Mouse (Mus musculus) kidney, embryonic 16.5 days (tissue): ENCODE results near the gene Npw. TPM values are rescaled to one million over a fixed set of nuclear protein-coding genes. Genes with fewer than 3 reads are reported as not detected.
A peak's percentile ranks its signal among the peaks of the same experiment; 100 is the strongest.

Experiments
- ATAC-seq: fragments of 200-750 bp; cut with Nextera tagmentation; 2 replicates; pipeline ENCODE4 v1.8.0; 2017; ENCODE audit warnings: moderate TSS enrichment; ENCODE audit not compliant: low FRiP score, low TSS enrichment
- H3K27ac ChIP-seq: fragments of 300-500 bp; sonication (generic); 2 replicates; pipeline ENCODE4 v1.5.1; 2014; ENCODE audit warnings: low read length
- H3K27me3 ChIP-seq: fragments of 300-500 bp; sonication (generic); 2 replicates; pipeline ENCODE4 v1.6.1; 2014; ENCODE audit warnings: low read length, control low read depth, mixed read lengths; ENCODE audit not compliant: insufficient read depth
- H3K36me3 ChIP-seq: fragments of 300-500 bp; sonication (generic); 2 replicates; pipeline ENCODE4 v1.6.1; 2014; ENCODE audit warnings: low read length, control low read depth, mixed read lengths; ENCODE audit not compliant: insufficient read depth
- H3K4me1 ChIP-seq: fragments of 300-500 bp; sonication (generic); 2 replicates; pipeline ENCODE4 v1.6.1; 2014; ENCODE audit warnings: low read length, control low read depth, mixed read lengths; ENCODE audit not compliant: insufficient read depth
- H3K4me2 ChIP-seq: fragments of 300-500 bp; sonication (generic); replicated peaks from 2 replicates; pipeline ENCODE4 v1.6.1; 2014; ENCODE audit warnings: low read depth, low read length
- H3K4me3 ChIP-seq: fragments of 300-500 bp; sonication (generic); 2 replicates; pipeline ENCODE4 v1.5.1; 2014; ENCODE audit warnings: mild to moderate bottlenecking, low read length
- H3K9ac ChIP-seq: fragments of 300-500 bp; sonication (generic); replicated peaks from 2 replicates; pipeline ENCODE4 v1.6.1; 2014; ENCODE audit warnings: low read length
- H3K9me3 ChIP-seq: fragments of 300-500 bp; sonication (generic); 2 replicates; pipeline ENCODE4 v1.6.1; 2016; ENCODE audit warnings: low read length, control low read depth
- WGBS: fragments of 180-500 bp; shearing (Covaris S2); extraction: QIAGEN DNeasy Blood & Tissue Kit; methylation state at CpG from one replicate; pipeline ENCODE4 v1.1.7; 2014; 5-methylcytosine and 5-hydroxymethylcytosine counted together
- polyA plus RNA-seq: library from polyadenylated mRNA; unstranded; fragments of >200 nt; fragmentation: Nextera tagmentation; extraction: Ambion mirVana; gene quantifications from 2 replicates; pipeline ENCODE4 v1.2.1, GENCODE M21; 2015

Gene Npw
- polyA plus RNA-seq, 1 experiment from 2014 or later: not detected

GRCm38 (mm10) chr17:24644030-24644715 lies 14.1 kb downstream of the Npw start:
- 23% methylated on average over 7 of the region's 7 CpGs for WGBS
- Histone ChIP-seq H3K9ac (peak overlapping the region; percentile 61), H3K27ac (peak overlapping the region; percentile 86), H3K36me3 (peaks cover 13% of the 10 kb centered on the region), H3K9me3 (no peaks in the 10 kb centered on the region), H3K4me1 (peaks cover 43% of the 10 kb centered on the region), H3K4me2 (peak overlapping the region; percentile 44), H3K4me3 (peak overlapping the region; percentile 23), H3K27me3 (no peaks in the 10 kb centered on the region)
- peak; percentile 25; the same call in 1 of the 2 replicates for ATAC-seq

- H3K36me3 ChIP-seq: peaks cover 13% of the 10 kb centered on the region
- no peaks in the 10 kb centered on the region for H3K27me3 ChIP-seq
- H3K9me3 ChIP-seq: no peaks in the 10 kb centered on the region
- no peak overlapping the region; the same call in 1 of the 2 replicates for H3K9ac ChIP-seq
- ATAC-seq: no peak
- peaks cover 42% of the 10 kb centered on the region for H3K4me1 ChIP-seq
- H3K4me2 ChIP-seq: no peak overlapping the region
- 62% methylated on average over 6 of the region's 6 CpGs for WGBS
- H3K4me3 ChIP-seq: no peak overlapping the region
- no peak overlapping the region for H3K27ac ChIP-seq
These were observed 15.4 kb downstream of the Npw start for GRCm38 (mm10) chr17:24642791-24643343.

- no peak for ATAC-seq
- Histone ChIP-seq H3K4me2 (no peak overlapping the region), H3K9me3 (no peaks in the 10 kb centered on the region), H3K9ac (no peak overlapping the region), H3K4me3 (no peak overlapping the region), H3K4me1 (peaks cover 39% of the 10 kb centered on the region), H3K36me3 (peaks cover 13% of the 10 kb centered on the region), H3K27ac (no peak overlapping the region), H3K27me3 (no peaks in the 10 kb centered on the region)
- WGBS: 92% methylated on average over 14 of the region's 14 CpGs
These were observed 16.3 kb downstream of the Npw start for GRCm38 (mm10) chr17:24641944-24642343.

- no peaks in the 10 kb centered on the region for H3K27me3 ChIP-seq
- no peak for ATAC-seq
- H3K4me1 ChIP-seq: peaks cover 38% of the 10 kb centered on the region
- WGBS: 95% methylated on average over 15 of the region's 15 CpGs
- H3K27ac ChIP-seq: peak overlapping the region; percentile 79; the same call in 1 of the 2 replicates
- H3K4me2 ChIP-seq: no peak overlapping the region
- no peaks in the 10 kb centered on the region for H3K9me3 ChIP-seq
- no peak overlapping the region; the same call in 1 of the 2 replicates for H3K9ac ChIP-seq
- H3K4me3 ChIP-seq: no peak overlapping the region
- peaks cover 13% of the 10 kb centered on the region for H3K36me3 ChIP-seq
These were observed 17.7 kb downstream of the Npw start for GRCm38 (mm10) chr17:24640581-24640980.

- Histone ChIP-seq H3K9ac (peak overlapping the region; percentile 36; the same call in 1 of the 2 replicates), H3K36me3 (peaks cover 13% of the 10 kb centered on the region), H3K27ac (peak overlapping the region; percentile 79), H3K4me3 (no peak overlapping the region), H3K9me3 (no peaks in the 10 kb centered on the region), H3K4me1 (peaks cover 33% of the 10 kb centered on the region), H3K27me3 (no peaks in the 10 kb centered on the region), H3K4me2 (no peak overlapping the region)
- ATAC-seq: no peak
- 82% methylated on average over 7 of the region's 7 CpGs for WGBS
These were observed 18.1 kb downstream of the Npw start for GRCm38 (mm10) chr17:24640119-24640518.

- Histone ChIP-seq H3K9ac (peak overlapping the region; percentile 36; the same call in 1 of the 2 replicates), H3K4me3 (no peak overlapping the region), H3K27ac (peak overlapping the region; percentile 79), H3K9me3 (no peaks in the 10 kb centered on the region), H3K4me2 (no peak overlapping the region), H3K4me1 (peaks cover 28% of the 10 kb centered on the region), H3K36me3 (peaks cover 13% of the 10 kb centered on the region), H3K27me3 (no peaks in the 10 kb centered on the region)
- WGBS: 62% methylated on average over 5 of the region's 5 CpGs
- peak; percentile 58 for ATAC-seq
These were observed 18.7 kb downstream of the Npw start for GRCm38 (mm10) chr17:24639571-24639988.

GRCm38 (mm10) chr17:24638840-24639239 lies 19.4 kb downstream of the Npw start:
- Histone ChIP-seq H3K4me2 (no peak overlapping the region), H3K4me3 (no peak overlapping the region), H3K27ac (peak overlapping the region; percentile 79), H3K9ac (no peak overlapping the region), H3K4me1 (peaks cover 20% of the 10 kb centered on the region), H3K36me3 (peaks cover 13% of the 10 kb centered on the region), H3K27me3 (no peaks in the 10 kb centered on the region), H3K9me3 (no peaks in the 10 kb centered on the region)
- 26% methylated on average over 9 of the region's 9 CpGs for WGBS
- peak; percentile 91 for ATAC-seq

GRCm38 (mm10) chr17:24638214-24638613 lies 20.0 kb downstream of the Npw start:
- Histone ChIP-seq H3K4me2 (no peak overlapping the region), H3K4me1 (peaks cover 22% of the 10 kb centered on the region), H3K36me3 (peaks cover 13% of the 10 kb centered on the region), H3K27me3 (no peaks in the 10 kb centered on the region), H3K9me3 (no peaks in the 10 kb centered on the region), H3K4me3 (no peak overlapping the region), H3K27ac (peak overlapping the region; percentile 33), H3K9ac (no peak overlapping the region)
- 78% methylated on average over 4 of the region's 4 CpGs for WGBS
- no peak for ATAC-seq

GRCm38 (mm10) chr17:24636781-24637481 lies 21.3 kb downstream of the Npw start:
- Histone ChIP-seq H3K4me1 (peaks cover 28% of the 10 kb centered on the region), H3K36me3 (peaks cover 10% of the 10 kb centered on the region; the same call in 1 of the 2 replicates), H3K9me3 (no peaks in the 10 kb centered on the region), H3K27ac (no peak overlapping the region), H3K4me3 (no peak overlapping the region), H3K9ac (no peak overlapping the region), H3K4me2 (no peak overlapping the region), H3K27me3 (no peaks in the 10 kb centered on the region)
- 76% methylated on average over 5 of the region's 5 CpGs for WGBS
- no peak for ATAC-seq
